Mouse (Mus musculus) urinary bladder, adult 18-20 months (tissue): ENCODE data around the gene P3h4.

Experiments
- DNase-seq, 2 experiments: peaks; one replicate each; pipeline ENCODE4 v3.0.0; 2022; ENCODE audit warnings: low spot score in 2 of 2, mixed read lengths in 2 of 2

The P3h4 gene

DNA sequence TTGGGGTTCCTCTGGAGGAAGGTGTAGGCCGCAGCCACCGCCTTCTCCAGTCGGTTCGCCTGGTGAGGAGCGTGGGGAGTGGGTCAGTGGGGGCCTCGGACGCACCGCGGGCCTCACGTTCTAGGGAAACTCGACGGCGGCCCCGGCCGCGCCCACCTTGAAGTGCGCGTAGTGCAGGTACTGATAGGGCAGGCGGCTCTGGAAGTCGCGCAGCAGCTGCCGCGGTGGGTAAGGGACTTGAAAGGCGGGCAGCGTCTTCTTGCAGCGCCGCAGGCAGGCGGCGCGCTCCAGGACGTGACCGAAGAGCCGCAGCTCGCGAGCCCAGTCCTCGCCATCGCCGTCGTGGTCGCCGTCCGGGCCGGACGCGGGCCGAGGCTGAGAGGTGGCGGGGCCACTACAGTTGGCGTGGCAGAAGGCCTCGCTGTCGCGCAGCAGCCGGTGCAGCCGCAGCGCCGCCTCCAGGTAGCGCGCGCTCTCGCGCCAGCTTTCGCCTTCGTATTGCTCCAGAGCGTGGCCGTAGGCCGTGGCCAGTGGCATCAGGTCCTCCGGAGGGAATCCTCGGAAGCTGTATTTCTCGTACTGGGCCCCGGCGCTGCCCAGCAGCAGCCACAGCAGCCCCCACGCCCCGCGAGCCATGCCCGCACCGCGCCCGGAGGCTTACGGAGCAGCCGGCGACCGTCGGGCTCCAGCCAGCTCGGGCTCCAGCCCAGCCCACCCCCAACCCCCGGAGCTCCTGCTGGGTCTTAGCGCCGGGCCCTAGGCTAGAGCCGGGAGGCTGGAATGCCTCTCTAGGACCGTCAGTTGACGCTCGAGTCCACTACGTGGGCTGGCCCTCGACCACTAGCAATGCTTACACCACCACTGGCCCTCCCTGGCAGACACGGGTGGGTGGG, at the start of gene P3h4:
TSS of gene P3h4 (minus strand) at position 816 of the 893 bp plus-strand sequence.
- peak; percentile 75 to 84 for DNase-seq

DNA sequence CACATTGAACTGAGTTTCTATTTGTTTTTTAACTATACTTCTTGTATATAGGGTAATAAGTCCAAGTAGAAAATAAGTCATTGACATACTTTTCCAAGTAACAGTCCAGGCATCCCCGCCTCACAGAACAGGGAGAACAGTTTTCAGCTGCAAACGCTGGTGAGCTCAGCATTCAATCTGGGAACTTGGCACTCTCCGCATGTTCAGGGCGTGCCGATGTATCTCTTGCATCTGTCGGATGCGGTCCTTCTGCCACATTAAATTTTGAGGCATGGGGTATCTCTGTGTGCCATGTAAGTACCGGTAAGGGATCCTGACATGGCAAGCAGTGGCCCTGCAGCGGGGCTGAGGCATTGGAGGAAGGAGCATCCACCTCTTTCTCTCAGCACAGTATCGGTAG, 48.1 kb upstream of the P3h4 start:
- no peak for DNase-seq

DNA sequence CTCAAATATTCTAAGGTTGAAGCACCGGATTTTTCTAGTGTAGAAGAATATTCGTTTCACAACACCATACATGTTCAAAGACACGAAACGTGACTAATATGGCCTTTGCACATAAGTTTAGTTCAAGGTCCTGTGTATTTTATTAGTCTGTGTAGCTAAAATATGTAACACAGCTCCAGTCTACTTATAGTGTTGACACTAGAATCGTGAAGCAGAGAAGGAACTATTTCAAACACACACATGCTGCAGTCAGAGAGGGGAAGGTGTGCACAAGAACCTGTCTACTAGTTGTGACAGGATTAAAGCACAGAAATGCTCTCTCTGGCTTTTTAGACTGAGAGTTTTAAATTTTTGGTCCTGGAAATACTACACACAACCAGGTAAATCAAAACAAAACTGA, 43.1 kb upstream of the P3h4 start:
- DNase-seq, result no peak

DNA sequence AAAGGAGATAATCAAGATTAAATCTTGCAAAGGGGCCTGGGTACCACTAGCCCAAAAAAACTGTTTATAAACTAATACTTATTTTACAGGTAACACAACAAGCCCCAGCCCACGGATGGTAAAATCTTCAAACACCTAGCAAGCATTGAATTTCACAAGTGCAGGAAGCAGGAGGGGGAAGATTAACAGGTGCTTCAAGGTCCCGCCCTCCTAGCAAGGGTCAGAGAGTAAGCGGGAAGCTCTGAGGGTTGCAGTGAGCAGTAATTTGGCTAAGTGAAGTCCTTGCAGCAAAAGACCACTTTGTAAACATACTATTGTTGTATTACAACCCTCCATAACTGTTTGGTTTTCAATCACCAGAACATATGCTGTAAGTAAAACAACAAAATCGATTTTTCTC, 42.6 kb upstream of the P3h4 start:
- no peak for DNase-seq

DNA sequence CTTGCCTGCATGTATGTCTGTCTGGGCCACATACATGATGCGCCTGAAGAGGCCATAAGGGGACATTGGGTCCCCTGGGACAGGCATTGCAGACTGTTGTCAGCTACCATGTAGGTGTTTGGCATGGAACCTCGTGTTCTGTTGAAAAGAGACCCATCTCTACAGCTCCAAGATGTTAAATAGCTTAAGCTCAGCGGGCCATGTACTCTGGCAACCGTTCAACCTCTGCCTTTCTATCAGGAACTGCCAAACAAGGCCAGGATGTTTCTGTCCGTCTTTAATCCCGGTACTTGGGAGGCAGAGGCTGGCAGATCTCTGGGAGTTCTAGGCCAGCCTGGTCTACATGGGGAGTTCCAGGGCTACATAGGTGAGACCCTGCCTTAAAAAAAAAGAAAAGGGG, 28.0 kb upstream of the P3h4 start:
- no peak for DNase-seq

DNA sequence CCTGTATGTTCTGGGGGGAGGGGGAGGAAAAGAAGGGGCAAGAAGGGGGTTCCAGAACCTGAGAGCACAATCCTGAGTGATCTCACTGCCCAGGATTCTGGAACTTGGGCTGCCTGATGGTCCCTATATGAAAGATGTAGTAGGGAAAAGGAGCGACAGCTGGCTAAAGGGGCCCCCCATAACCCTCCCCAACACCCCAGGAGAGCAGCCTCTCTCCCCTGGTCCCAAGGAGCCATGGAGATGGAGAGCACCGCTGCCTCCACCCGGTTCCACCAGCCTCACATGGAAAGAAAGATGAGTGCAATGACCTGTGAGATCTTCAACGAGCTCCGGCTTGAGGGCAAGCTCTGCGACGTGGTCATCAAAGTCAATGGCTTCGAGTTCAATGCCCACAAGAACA, 27.2 kb upstream of the P3h4 start, which contains the start of the genes Nt5c3b and Klhl10:
TSS of gene Nt5c3b (minus strand) at position 12 of the 400 bp plus-strand sequence.
TSS of gene Klhl10 (plus strand) at position 121 of the 400 bp plus-strand sequence.
- no peak for DNase-seq

DNA sequence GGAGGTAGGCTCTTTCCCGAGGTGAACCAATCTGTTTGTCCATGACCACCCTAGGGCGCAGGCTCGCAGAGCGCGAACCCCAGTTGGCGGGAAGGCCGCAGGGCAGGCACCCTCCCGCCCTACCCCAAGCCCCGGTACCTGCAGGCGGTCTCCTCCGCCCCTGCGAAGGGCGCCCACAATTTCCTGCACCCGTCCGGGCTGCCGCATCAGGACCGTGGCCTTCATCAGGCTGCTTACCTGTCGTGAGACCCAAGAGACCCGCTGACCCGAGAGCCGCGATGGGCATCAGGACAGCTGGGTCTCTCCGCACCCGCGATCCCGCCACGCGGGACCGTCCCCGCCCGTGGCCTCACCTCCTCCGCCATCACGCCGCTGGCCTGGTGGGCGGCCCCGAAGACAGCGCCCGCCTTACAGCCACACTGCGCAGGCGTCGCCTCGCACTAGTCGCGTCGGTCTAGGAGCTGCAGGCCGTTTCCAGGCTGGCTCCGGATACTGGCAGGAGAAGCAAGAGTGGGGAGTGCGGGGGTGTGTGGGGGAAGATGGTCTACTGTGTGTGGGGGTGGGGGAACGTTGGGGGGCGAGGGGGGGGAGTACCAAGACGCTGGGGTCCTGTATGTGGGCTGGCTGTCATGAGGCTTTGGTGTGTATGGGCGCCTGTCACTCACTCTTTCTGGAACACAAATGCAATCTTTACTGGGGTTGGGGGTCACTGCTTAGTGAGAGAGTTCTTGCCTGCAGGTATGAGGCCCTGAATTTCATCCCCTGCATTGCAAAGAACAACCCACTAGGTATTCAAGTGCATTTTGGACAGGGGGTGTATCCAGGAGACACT, 26.3 kb upstream of the P3h4 start:
- DNase-seq, result peak; percentile 77 to 80

DNA sequence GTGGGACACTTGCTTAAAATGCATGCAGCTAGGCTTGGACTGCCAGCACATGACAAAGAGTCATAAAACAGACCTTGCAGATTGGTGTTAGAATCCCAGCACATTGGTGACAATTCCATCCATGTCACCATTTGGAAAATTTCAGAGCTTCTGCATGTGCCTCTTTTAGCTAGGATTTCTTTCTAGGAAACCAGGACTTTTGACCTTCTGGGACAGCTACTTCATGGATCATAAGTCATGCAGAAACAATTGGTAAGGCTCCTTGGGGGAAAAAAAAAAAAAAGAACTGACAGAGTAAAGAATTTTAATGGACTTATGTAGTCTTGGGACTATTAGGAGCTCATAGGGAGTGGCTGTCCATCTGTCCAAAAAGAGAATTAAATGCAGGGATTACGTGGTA, 23.3 kb upstream of the P3h4 start:
- DNase-seq, result no peak

DNA sequence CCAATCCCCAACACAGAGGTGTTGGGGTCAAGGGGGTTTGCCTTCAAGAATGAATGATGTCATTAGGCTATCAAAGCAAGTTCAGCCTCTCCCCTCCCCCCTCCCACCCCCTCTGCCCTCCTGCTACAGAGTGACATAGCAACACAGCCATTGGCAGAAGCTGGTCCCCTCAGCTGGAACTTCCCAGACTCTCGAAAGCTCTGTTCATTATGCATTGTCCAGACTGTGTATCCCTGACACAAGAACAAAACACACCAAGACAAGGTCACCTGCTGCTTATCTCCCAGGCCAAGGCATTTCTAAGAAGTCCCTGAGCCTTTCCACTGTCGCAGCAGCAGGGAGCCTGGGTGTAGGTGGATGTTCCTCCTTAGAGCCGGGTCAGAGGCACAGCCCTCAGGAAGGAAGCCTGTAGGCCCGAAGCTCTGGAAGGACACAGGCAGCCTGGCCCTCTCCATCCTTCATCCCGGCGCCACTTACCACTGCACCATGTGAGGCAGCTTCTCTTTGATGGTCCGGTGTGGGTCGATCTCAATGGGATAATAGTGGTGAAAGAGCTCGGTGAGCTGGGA, 21.1 kb upstream of the P3h4 start:
- no peak for DNase-seq

DNA sequence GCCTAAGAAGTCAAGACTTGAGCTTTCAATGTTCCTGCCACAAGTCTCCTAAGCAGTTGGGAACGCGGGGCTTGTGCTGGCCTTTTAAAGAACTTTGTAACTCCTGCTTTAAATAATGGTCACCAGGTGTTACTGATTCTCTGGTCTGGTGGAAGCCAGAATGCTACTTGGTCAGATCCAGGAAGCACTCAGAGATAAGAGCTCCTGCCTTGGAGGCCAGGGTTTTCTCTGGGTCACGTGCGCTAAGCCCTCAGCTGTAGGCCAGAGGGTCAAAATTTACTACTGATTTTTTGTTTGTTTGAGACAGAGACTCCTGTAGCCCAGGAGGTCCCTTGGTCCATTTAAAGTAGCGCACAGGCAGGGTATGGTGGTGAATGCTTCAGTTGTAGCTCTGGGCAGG, 17.4 kb upstream of the P3h4 start:
- DNase-seq, result no peak

DNA sequence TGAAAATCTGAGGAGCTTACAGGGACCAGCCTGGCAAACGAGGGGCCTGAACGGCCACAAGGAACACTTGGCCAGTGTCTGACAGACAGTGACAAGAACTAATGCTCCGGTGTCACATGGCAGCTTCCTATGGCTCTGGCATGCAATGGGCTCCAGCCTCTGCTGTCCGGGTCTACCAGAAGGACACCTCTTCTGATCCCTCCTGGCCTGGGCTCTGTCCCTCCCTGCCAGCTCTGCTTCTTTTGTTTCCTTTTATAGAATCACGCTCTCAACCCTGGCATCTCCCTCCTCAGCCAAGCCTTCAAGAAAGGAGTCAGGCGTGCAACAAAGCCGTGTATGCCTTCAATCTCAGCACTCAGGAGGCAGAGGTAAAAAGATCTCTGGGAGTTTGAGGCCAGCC, 15.4 kb upstream of the P3h4 start:
- no peak for DNase-seq

DNA sequence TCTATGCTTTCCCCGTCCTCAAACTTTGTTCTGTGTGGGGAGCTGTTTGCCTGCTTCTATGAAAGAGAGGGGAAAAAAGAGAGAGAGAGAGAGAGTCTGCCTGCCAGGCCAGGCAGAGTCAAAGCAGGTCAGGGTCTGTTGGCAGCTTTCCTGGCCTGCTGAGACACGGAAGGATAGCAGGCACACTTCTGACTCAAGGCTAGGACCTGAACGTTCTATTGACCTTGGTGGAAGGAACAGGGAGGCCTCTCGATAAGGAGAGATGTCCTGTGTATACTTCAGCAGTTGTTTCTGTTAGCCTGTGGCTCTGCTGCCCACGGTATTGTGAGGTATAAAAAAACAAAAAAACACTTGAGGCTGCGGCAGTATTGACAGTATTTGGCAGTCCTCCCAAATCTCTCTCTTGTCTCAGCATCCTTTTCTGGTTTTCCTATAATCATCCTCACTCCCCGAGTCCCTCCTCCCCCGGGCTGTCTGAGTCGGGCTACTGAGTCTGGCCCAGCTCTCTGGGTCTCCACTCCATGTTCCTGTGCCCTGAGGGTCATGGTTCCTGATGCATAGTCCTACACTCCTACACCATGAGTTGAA, 14.1 kb upstream of the P3h4 start:
- no peak for DNase-seq

DNA sequence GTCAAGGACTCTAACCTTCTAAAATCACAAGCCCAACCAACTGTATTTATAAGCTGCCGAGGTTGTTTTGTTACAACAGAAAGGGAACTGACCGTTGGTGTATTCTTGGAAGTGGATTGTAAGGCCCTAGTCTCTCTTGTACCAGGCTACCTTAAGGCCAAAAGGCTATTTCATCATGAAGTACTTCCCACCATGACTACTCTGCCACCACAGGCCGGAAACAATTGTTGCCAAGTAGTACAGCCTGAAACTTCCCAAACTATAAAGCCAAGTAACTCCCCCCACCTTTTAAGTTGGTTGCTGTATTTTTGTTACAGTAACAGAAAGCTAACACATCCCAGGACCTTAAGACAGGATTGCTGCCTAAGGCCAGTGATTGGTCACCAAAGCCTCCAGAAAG, 12.2 kb upstream of the P3h4 start:
- no peak for DNase-seq

DNA sequence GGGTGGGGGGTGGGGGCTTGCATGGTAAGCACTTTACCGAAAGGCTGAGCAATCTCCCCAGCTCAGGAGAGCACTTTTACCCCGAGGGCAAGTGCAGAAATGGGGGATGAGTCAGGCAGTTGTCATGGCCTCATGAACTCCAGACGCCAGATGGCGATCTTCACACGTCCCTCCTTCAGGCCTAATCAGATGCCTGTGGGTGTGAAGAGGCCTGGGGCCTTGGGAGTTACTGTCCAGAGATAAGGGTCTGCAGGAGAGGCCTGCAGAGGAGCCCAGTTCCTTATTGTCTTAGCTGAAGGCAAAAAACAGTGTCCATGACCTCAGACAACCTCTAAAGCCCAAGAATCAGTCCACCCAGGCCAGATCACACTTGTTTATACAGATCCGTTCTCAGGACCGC, 11.2 kb upstream of the P3h4 start:
- peak; percentile 56 to 66 for DNase-seq

DNA sequence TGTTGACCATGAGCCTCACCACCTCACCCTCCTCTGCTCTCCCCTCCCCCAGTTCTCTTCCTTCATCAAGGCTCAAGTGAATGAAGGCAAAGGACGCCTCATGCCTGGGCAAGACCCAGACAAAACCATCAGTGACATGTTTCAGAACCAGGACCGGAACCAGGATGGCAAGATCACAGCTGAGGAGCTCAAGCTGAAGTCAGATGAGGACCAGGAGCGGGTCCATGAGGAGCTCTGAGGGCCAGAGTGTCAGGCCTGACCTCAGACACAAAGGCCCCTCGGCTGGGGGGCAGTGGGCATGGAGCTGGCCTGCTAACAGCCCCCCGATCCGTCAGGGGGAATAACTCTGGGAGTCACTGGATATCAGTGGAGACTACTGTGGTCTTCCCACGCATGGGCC, 9.2 kb upstream of the P3h4 start:
- DNase-seq, result no peak

DNA sequence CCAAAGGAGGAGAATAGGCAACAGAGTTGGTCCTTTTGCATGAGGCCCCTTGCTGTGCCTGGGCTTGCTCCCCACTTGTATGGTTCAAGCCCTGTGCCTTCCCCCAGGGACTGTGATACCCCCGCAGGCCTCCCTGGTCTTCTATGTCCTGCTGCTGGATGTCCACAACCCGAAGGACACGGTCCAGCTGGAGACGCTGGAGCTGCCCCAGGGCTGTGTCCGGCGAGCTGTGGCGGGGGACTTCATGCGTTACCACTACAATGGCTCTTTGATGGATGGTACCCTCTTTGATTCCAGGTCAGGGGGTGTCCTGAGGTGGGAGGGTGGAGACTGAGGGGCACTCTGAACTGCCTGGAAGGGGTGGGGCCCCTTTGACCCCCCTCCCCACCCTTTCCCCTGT, 6.9 kb upstream of the P3h4 start:
- DNase-seq, result no peak

DNA sequence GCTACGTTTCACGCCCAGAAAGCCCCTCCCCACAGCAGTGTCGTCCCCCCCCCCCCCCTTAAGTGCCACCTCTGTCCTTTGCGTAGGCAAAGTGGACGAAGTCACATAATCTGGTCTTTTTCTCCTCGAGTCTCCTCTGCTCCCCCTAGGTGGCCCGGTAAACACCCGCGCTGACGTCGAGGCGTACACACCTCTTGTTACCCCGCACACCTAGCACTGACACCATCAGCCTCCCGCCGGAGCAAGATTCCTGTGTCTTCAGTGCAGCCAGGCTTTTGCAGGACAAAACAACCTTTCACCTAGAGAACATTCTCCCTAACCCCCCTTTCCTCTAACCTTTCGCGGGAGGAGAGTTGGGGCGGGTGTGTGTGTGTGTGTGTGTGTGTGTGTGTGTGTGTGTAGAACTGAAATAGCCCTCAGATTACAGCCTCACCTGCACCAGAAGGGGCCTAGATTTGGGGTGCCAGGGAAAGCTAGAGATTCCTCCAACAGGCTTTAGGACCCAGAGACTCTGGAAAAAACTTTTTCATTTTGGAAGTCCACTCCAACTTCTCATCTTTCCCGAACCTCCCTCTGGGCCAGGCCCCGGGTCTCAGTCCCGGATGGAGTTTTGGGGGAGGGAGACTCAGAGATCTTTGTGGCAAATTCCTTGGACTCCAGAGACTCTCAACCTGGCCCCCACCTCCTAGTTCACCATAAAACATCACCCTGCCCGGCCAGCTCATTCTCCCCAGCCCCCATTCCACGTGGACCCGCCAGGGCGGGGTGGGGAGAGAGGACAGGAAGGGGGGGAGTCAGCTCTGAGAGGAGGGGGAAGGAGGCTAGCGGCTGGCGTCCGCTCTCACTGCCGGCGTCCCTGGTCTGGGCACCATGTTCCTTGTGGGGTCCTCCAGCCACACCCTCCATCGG, 532 bp upstream of the P3h4 start, which contains the start of gene Fkbp10:
TSS of gene Fkbp10 (plus strand) at position 784 of the 909 bp plus-strand sequence.
- DNase-seq, result peak in 1 of 2 experiments; percentile 65

DNA sequence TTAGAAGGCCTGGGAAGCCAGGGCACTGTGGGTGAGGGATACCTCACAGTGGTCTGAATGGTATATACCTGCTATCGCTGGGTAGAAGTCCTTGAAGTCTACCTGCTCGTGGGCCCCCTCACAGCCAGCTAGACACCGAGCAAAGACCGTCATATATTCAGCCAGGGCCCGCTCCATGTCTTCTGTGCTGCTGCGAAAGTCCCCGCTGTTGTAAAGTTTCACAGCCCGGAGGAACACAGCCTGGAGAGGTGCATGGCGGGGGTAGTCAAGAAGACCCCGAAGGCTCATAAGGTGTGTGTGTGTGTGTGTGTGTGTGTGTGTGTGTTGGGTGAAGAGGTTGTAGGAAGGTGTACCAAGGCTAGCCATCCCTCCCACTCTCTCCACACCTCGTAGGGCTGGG, 1.1 kb downstream of the P3h4 start:
- no peak for DNase-seq

DNA sequence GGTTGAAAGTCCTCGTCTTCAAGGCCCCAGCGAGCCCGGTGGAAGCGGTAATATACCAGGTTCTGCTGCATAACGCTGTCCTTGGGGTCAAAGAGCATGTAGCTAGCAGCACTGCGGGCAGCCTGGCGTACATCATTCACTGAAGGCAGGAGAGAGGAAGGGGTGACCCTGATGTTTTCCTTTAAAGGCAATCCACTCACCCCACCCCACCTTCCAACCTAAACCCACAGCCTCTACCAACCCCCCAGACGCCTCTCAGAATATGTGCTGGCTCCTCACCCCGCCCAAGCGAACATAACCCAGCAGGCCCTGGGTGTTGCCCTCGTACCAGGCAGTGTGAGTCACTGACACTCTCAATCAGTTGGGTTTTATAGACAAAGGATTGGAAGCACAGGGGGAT, 2.9 kb downstream of the P3h4 start:
- peak in 1 of 2 experiments; percentile 43 for DNase-seq

DNA sequence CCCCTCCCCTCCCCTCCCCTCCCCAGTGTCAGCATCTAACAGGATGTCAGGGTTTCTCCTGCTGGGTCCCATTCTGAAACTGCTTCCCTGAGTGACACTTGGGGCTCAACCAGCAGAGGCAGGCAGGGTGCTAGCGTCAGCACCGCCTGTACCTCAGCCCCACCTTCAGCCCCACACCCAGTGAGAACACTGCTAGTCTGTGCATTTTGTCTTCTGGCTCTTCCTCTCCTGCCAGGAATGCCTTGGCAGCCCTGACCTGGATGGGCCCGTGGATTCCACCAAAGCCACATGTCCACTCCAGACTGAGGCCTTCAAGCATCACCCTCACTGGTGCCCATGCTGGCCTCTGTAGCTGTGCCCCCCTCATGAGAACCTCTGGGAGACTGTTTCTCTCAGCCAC, 5.0 kb downstream of the P3h4 start:
- DNase-seq, result no peak
